Mouse (Mus musculus) R1 (cell line): ENCODE measurements at regions not wholly inside any gene's neighbourhood (a gene's known extent, or its start where the extent isn't known, plus 50 kb on each side); places are given as distances from the start of the nearest gene placed in this dataset.

Experiments used
- DNase-seq: peaks from one replicate; pipeline ENCODE4 v3.0.0-alpha.2; 2018; ENCODE audit warnings: low read depth, low spot score

DNA sequence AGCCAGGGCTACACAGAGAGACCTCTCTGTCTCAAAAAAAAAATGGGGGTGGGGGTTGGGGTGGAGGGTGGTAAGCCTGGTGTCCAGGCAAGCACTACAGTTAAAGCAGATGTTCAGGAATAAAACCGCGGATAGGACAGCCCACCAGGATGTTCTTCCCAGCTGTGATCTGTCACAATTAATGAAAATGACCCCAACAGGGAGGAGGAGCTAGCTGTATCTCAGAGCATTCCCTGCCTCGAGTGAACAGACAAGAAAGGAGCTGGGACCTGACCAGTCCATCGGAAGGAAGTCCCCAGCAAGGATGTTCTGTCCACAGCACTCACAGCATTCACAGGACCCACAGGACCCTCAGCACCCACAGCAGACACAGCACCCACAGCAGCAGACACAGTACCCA lies 80.4 kb downstream of the Utp6 start:
- DNase-seq: no peak

DNA sequence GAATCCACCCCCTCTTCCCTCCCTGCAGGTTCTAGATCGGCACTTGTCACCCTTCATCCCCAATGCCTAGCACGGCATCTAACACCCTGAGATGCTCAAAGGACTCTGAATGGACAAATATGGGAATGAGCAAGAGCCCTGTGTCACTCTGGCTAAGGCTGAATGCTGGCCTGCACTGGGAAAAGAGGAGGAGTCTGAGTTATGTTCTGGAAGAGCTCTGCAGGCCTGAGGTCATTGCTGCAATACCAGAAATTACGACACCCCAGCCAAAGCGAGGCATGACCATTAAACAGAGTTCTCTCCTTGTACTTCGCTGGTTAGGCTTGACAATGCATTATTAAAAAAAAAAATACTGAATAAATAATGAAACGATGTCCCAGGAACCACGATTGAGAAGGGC lies 84.1 kb downstream of the Utp6 start:
- no peak for DNase-seq

DNA sequence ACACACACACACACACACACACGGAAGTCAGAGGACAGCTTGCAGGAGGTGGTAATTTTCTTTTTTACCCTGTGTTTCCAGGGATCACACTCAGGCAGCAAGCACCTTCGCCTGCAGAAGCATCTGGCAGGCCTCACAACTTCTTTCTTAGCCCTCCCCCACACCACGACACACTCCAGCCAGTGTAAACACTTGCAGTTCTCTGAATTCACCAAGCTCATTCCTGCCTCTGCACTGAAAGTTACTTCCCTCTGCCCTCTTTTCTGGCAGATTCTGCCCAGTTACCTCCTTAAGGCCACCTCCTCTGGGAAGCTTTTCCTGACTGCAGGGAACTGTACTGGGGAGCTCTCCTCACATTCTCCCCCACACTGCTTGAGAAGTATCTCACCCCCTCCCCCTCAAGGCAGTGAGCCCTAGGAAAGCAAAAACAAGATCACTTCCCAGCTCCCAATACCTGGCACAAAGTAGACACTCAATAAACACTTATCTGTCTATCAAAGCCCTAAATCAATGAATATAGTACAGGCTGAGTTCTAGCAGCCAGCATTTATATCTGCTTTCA lies 84.9 kb downstream of the Utp6 start:
- no peak for DNase-seq

DNA sequence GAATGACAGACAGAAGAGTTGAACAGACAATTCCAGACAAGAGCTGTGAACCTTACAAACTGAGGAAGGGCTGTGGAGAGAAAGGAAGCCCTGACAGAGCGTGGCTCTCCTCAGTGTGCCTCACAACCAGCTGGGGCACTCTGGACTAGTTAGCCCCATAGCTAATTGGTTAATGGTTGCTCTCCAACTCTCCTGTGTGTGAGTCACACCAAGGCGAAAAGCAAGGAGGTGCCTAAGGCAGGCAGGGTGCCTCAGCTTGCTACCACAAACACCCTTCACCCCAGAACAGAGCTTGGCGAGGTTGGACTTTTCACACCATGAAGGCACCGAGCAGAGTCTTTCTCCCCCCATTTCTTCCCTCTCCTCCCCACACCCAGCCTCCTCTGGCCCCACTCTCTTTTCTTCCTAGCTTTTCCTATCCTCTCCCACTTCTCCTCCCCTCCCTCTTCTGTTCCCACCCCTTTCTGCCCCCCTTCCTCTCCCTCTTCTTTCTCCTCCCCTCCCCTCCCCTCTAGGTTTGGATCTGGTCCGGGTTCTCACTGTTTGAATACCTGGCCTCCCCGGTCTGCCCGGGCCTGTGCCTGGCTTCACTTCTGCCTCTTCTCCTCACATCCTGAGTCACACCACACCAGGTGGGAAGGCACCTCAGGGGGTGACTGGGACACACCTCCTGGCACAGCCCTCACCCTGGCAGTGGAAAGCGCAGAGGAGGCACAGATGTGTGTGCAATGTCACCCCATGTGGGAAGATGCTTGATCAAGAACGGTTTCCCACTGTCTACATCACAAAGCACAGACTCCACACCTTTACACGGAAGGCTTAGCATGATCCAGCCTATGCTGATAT lies 90.2 kb downstream of the Utp6 start:
- no peak for DNase-seq

DNA sequence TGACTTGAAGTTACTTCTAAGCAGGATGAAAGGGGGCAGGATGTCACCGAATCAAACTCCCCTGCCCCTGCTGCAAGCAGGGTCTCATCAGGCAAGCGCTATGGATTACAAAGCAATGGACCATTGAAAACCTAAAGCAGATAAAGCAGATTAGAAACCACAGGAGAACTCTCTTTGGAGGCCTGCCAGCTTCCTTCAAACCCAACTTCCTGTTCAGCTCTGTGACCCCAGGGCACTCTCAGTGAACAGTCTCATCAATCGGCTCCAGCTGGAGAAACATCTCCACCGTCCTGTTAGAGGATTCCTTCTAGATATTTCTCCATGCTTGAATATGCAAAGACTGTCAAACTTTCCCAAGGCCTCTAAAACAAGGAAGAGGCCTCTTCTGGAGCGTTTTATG lies 92.0 kb downstream of the Utp6 start:
- DNase-seq: no peak

DNA sequence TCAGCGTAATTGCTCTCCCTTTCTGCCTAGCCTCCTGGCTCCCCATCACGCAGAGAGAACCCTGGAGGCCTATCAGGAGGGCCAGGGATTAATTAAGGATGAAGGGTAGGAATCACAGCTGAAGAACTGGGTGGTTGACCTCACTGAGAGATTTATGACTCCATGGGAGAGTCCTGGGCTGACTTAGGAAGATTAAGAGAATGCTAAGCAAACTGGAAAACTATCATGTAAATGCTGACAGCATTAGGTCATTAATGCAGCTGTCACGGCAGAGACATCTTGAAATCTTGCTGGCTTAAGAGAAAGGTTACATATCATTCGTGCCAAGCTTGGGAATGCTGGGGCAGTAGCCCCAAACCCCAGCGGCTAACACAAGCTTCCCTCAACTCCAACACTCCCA lies 93.2 kb downstream of the Utp6 start:
- DNase-seq: no peak

DNA sequence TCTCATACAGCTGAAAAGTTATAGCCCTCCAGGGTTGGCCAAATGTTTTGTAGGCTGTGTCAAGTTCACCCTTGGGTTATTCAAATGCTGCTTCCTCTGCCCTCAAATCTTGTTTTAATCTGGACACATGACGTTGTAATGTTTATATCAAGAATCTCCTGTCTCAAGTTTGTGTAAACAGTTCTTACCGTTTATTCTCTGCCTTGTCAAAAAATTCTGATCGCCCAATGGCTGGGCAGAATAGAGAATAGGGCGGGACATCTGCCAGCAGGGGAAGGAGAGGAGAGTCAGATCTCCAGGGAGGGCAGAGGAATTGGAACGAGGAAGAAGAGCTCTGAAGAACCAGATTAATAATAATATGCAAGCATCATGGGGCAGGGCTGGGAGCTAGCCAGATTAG lies 97.4 kb downstream of the Utp6 start:
- DNase-seq: no peak

DNA sequence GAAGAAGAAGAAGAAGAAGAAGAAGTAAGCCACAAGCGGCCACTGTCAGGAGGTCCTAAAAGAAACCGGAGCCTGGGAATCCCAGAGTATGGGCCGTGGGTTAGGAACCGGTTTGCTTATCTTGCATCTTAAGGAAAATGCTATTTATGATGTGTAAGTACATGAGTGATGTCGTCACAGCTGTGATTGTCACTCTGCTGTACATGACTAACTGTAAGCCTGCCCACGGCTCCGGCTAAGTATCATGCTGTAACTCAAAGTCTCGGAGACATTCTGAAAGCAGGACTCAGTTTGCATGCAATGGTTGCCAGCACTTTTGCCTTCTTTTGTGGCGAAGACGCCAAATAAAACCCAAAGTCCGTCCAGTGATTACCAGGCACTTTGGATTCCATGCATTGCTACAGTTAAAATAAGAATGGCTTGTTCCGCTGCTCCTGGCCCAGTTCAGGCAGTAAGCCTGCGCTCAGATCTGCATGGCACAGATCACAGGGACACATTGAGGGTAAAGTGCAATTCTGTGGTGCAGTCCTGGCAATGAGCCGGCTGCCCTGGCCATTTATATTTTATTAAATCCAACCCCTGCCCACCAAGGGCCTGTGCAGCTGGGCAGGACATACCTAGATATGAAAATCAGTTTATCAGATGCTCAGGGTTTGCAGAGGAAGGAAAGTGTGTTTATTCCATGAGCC lies 98.6 kb downstream of the Utp6 start:
- DNase-seq: no peak

DNA sequence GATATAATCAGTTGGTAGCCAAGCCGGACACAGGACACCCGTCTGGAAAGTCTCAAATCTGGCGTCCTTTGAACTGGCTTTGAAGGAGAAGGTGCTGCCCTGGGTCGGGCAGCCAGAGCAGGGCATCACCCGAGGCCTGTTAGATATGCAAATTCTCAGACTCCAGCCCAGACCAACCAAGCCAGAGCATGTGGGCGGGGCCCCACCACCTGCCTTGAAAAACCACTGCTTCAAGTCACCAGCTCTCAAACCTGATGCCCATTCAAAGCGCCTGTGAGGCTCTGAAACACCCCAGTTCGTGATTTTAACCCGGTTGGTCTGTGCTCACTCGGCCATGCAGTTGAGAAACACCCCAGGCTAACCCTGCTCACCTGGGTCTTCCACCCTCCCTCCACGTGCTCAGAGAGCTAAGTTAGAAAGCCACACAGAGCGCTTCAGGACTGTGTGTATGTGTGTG lies 101.6 kb downstream of the Utp6 start:
- DNase-seq: peak; percentile 27

DNA sequence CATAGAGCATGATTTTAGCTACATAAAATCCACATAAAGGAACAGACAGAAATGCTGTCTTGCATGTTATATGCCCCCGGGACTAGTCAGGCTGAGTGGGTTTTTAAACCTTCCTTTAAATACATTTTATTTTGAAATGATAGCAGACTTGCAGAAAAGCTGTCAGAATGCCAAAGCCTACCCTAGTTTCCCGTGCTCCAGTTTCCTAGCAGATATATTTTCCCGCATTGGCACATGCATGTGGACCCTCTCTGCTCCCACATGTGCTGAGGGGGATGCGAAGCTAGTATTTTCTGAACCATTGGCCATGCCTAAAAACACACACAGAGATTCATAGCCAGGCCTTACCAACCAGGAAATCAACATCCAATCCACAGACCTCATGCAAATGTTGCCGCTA lies 105.8 kb downstream of the Utp6 start:
- no peak for DNase-seq

DNA sequence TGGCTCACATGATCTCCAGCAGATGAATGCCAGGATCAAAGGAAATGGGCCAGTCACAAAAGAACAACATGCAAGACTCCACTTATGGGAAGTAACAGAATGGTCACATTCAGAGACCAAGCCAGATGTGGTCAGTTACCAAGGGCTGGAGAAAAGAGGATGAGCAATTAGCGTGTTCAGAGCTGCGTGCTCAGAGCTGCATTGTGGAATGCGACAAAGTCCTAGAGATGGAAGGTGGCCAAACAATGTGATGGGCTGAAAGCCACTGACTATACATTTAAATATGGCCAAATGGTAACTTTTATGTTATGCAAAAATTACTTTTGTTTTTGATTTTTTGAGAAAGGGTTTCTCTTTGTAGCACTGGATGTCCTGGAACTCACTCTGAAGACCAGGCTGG lies 112.6 kb downstream of the Utp6 start:
- no peak for DNase-seq

DNA sequence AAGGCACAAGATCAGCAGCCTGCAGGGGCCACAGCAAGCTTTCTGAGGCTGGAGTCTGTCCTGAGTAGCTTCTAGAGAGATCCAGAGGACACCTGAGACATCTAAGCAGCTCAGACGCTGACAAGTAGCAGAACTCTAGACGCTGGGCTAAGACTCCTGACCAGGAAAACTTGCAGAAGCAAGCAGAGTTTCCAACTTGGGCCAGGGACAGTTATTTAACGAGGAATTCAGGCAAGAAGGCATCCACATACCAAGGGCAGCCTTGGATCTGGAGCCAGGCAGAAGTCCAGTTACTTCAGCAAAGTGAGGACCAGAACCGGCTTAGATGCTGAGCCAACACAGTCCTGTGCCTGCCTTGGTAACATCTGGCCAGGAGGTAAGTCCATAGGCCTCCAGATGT lies 117.8 kb downstream of the Utp6 start:
- DNase-seq: no peak

DNA sequence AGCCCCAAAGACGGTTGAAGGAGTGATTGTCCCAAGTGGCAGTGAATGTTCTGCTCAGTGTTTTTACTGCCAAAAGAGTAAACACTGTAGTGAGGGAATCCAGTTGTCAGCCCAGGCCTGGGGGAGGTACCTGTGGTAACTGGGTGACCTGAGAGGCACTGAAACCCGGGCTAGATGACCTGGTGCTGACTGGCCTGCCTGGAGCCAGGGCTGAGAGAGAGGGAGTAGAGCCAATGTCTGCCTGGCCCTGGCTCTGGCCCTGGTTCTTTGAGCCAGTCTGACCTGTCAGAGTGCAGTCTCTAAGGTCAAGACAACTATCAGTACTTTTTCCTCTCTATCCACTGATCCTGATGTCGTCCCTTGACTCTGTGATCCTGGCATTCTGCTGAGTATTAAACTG lies 119.2 kb downstream of the Utp6 start:
- no peak for DNase-seq

DNA sequence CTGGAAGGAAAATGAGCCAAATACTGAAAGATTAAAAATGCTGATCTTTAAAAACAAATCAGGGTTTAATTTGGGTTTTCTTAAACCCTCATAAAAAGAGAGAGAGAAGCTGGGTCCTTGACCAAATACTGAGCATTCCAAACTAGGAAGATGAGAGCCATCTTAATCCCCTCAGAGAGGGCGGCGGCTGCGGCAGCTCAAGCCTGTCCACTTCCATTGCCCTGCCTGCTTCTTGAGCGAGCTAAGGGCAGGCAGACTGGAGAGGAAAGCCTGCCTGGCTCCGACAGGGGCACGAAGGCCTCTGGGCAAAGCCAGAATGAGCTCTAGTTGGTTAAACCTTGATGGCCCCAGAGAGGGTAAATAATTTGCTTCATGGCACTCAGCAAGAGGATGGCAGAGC lies 122.2 kb downstream of the Utp6 start:
- no peak for DNase-seq

DNA sequence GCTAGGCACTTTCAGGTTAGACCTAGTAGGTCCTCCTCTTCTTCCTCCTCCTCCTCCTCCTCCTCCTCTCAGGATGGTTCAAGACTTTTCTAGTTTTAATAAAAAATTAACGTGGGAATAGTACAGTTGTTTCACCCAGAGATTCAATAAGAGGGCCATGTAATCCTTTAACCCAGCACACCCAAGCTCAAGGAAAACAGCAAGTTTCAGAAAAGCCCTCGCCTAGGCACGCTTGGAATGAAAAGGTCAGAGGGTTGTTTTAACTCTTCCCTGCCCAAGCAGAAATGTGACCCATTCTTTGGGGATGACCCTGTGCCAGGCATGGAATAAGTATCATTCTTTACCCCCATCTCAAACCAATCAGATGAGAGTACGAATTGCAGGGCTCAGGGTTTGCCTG lies 124.1 kb downstream of the Utp6 start:
- no peak for DNase-seq

DNA sequence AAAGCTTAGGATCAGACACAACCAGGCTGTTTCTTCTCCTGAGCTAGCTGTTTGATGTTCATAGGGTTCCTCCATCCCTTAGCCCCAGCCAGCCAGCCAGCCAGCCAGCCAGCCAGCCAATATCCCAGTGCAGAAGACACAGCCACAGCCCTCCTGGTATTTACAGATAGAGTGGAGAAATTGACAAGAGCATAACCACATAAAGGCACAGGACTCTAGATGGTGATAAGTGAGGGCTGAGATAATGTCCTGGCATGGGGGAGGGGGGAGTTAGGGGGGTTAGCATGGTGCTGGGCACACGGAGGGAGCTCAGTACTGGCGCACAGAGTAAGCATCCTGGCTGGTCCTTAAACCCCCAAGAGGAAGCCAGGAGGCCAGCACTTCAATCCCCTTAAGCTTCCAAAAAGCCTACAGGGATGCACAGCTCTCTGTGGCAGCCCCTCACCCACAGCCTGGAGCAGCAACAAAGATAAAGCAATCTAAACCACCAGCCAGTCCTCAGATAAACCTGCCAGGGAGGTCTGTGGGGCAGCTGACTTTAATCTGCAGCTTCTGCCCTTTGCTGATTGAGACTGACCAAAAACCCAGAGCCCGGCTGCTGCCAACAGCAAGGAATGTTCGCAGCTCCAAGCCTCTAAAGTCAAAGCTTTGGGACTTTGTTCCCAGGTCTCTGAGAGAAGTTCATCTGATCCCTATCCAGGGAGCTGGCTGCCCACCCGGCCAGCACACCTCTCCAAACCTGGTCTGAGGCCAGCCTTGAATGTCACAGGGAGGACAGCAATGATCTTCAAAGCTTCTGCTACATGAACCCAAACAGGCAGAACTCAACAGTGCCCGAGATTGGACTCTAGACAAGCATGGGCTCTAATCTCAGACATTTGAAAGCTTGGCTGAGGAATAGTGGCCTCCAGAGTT lies 124.9 kb downstream of the Utp6 start:
- no peak for DNase-seq

DNA sequence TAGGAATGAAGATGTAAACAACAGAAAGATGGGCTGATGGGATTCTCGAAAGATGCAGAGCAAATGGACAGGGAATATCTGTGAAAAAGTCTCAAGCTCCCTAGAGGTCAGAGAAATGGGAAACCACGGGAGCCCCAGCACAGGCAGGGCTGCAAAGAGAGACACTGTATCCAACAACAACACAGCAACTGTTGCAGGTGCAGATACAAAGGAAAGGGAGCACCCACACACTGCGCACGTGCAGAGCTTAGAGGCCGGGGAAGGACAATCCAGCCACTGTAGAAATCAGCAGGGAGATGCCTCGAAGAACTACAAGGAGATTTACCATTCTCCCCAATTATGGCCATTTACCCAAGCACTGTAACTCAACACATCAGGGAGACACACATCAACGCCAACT lies 126.3 kb downstream of the Utp6 start:
- no peak for DNase-seq

DNA sequence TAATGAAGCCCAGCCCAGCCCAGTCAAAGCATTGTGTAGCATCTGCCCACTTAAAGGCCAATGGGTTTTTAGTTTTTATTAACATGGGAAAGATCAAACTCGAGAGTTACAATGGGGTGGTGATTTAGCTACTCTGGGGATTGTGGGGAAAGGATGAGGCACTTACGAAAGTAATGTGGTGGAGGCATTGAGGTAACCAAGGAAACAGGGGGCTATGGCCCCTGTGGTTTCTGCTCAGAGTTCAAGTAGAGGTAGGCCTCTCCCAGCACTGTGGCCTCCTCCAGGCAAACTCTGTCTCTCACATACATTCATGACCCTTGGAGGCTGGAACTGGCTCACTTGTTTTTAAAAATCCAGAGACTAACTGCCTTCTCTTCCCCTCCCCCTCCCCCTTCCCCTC lies 128.4 kb downstream of the Utp6 start:
- peak; percentile 17 for DNase-seq

DNA sequence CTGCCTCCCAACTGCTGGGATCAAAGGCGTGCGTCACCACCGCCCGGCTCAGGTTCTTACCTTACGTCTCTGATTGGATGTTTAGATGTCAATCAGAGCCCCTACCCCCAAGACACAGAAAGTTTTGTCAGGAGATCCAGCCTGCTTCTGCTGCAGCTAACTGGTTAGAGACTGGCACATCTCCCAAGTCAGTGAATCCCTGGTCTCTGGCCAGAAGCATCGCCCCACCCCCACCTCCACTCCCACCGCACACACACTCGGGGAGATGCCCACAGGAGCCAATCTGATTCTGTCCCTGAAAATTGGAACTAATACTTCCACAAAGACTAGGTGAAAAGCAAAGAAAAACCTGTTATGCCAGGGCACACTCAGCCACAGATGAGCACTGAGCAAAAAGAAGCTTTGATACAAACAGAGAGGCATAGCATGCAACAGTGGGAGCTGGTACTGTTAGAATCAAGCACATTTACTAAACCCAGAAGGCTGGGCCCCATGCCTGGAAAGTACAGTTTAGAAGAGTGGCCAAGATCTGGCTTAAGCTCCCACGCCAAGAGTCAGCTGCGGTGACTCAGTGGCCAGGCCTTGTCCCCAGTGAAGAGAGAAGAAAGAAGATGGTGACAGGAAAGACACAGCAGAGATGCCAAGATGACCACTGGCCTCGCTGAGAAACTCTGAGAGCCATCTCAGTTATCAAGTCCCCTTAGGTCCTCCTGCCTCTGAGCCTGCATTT lies 130.4 kb downstream of the Utp6 start:
- DNase-seq: peak; percentile 33

DNA sequence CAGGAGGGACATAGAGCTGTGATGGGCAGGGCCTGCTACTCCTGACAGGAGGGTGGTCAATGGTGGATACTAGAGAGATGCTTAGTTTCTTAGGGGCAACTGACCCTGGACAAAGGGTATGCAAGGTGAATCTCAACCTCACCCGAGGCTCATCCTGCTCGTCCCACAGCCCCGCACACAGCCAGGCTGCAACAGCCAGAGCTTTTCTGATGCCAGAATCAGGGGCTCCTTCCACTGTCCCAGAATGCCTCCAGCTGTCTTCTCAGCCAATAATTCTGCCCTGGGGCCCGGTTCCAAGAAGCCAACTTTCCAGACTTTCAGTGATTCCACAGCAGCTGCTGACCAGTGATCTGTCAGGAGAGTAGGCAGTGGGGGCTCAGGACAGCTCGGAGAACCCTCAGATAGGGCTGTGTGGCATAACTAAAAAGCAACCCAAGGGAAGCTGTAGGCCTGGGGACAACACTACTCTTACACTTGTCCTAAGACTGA lies 131.6 kb downstream of the Utp6 start:
- DNase-seq: no peak

DNA sequence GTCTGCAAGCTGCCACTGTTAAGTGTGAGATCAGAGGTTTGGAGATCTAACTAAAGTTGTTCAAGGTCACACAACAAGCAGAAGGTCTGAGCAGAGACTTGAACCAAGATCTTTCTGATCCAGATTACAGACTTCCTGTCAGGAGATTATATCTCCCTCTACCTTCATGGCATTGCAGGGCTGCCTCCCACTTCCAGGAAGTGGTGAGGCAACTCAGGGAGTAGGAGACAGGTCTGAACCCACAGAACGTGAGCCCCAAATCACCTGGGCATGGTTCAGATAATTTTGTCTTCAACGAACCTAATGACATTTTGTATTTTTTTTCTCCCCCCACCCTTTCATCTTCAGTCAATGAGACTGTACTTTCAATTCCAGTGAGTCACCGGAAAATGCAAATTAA lies 135.2 kb downstream of the Utp6 start:
- DNase-seq: no peak
